Mouse (Mus musculus) myocyte (in vitro differentiated cells): ENCODE data around the gene Rab3gap1.

Source experiments
- E2F4 ChIP-seq: IDR thresholded peaks from one replicate; pipeline ENCODE4 v1.6.1; 2011; ENCODE audit warnings: mild to moderate bottlenecking, control low read depth, moderate library complexity; ENCODE audit not compliant: insufficient read depth
- MYOG ChIP-seq, 3 experiments: IDR thresholded peaks; one replicate each; pipeline ENCODE4 v1.6.1; 2011; ENCODE audit warnings: control low read depth in 2 of 3, low read depth in 2 of 3, mild to moderate bottlenecking in 2 of 3; ENCODE audit not compliant: insufficient read length in 2 of 3, control insufficient read depth in 1 of 3, insufficient read depth in 1 of 3
- POLR2A ChIP-seq: IDR thresholded peaks from one replicate; pipeline ENCODE4 v1.6.1; 2011; ENCODE audit warnings: low read depth, mild to moderate bottlenecking, control low read depth, moderate library complexity; ENCODE audit not compliant: insufficient read length
- TCF12 ChIP-seq: IDR thresholded peaks from one replicate; pipeline ENCODE4 v1.6.1; 2011; ENCODE audit warnings: mild to moderate bottlenecking, control low read depth; ENCODE audit not compliant: poor library complexity, insufficient read depth, severe bottlenecking

GRCm38 (mm10) chr1:127948748-127949147 lies 80.2 kb downstream of the Rab3gap1 start:
- TF ChIP-seq POLR2A (no peak), E2F4 (no peak), TCF12 (no peak), MYOG (IDR thresholded peaks at IDR 0.05; ENCODE audit: control insufficient read depth in 1 of 3, insufficient read depth in 1 of 3, insufficient read length in 2 of 3, low read depth in 2 of 3) (no peak)
